Mouse (Mus musculus) heart, embryonic 10.5 days (tissue): ENCODE results near the gene Gm28042. TPM values are rescaled to one million over a fixed set of nuclear protein-coding genes. Genes with fewer than 3 reads are reported as not detected.
A peak's percentile ranks its signal among the peaks of the same experiment; 100 is the strongest.

ENCODE experiments used
- DNase-seq: peaks from one replicate; pipeline ENCODE4 v3.0.0-alpha.2; 2017; ENCODE audit warnings: low spot score
- H3K27ac ChIP-seq: fragments of 300-500 bp; sonication (generic); 2 replicates; pipeline ENCODE4 v1.5.1; 2016; ENCODE audit warnings: mild to moderate bottlenecking
- H3K27me3 ChIP-seq: fragments of 300-500 bp; sonication (generic); 2 replicates; pipeline ENCODE4 v1.6.1; 2016; ENCODE audit warnings: mild to moderate bottlenecking; ENCODE audit not compliant: poor library complexity, insufficient read depth, severe bottlenecking
- H3K36me3 ChIP-seq: fragments of 300-500 bp; sonication (generic); 2 replicates; pipeline ENCODE4 v1.6.1; 2016; ENCODE audit warnings: mild to moderate bottlenecking, moderate library complexity
- H3K4me1 ChIP-seq: fragments of 300-500 bp; sonication (generic); 2 replicates; pipeline ENCODE4 v1.6.1; 2016; ENCODE audit warnings: mild to moderate bottlenecking
- H3K4me3 ChIP-seq: fragments of 300-500 bp; sonication (generic); 2 replicates; pipeline ENCODE4 v1.5.1; 2016; ENCODE audit warnings: mild to moderate bottlenecking, moderate library complexity
- H3K9me3 ChIP-seq: fragments of 300-500 bp; sonication (generic); 2 replicates; pipeline ENCODE4 v1.6.1; 2016; ENCODE audit warnings: mild to moderate bottlenecking, moderate library complexity
- WGBS: fragments of 180-500 bp; shearing (Covaris S2); methylation state at CpG from one replicate; pipeline ENCODE4 v1.1.7; 2016; 5-methylcytosine and 5-hydroxymethylcytosine counted together
- microRNA-seq: library from miRNA; unstranded; fragments of <30 nt; microRNA quantifications from one replicate; pipeline ENCODE4, GENCODE M21; 2017
- polyA plus RNA-seq: library from polyadenylated mRNA; unstranded; fragments of >200 nt; fragmentation: Nextera tagmentation; extraction: Ambion mirVana; gene quantifications from 2 replicates; pipeline ENCODE4 v1.2.1, GENCODE M21; 2016

Gene Gm28042
- polyA plus RNA-seq, 1 experiment from 2014 or later = 2.6 TPM

DNA sequence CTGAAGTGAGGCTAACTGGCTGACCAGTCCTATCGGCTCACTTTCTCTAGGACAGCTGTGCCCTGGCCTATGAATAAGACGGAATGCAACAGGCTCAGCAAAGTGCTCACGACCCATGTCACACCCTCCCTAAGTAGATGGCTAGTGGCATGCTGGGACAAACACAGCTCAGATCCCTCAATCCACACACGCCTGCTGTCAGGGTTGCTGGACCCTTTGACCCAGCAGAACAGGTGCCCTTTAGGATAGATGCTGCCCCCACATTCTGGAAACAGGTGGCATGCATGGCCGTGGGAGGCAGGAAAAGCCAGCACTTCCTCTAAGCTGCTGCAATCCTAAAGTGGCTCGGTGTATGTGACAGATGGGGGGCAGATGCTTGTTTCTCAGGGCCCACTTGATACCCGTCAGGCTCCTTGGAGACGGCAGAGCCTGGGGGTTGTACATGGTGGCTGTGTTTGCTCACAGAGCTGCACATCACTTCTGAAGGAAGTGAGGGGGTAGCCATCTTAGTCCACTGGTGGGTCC lies 42.2 kb downstream of the Gm28042 start:
- H3K27ac ChIP-seq = no peak overlapping the region
- peaks cover 9% of the 10 kb centered on the region for H3K4me1 ChIP-seq
- DNase-seq = no peak
- 69% methylated on average over 8 of the region's 8 CpGs for WGBS
- peaks cover 82% of the 10 kb centered on the region for H3K27me3 ChIP-seq
- H3K36me3 ChIP-seq = no peaks in the 10 kb centered on the region
- no peak overlapping the region for H3K4me3 ChIP-seq
- H3K9me3 ChIP-seq = no peaks in the 10 kb centered on the region

DNA sequence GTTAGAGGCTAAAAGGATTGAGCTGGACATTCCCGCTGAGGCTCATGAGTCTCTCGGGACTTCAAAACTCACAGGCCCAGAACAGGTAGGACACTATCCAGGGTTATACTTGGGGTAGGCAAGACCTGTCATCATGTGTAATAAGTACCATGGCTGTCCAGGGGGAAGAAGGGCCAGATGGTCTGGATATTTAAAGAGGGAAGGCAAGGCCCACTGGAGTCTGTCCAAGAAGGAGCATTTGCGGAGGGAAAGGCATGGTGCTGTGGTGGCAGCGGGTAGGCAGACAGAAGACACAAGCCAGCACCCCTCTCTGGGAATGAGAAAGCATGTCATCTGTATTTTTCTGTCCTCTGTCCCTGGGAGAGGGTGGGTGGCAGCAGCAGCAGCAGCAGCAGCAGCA lies 46.8 kb downstream of the Gm28042 start:
- Histone ChIP-seq H3K27me3 (peaks cover 91% of the 10 kb centered on the region), H3K9me3 (no peaks in the 10 kb centered on the region), H3K4me1 (peaks cover 17% of the 10 kb centered on the region), H3K4me3 (no peak overlapping the region), H3K36me3 (no peaks in the 10 kb centered on the region), H3K27ac (no peak overlapping the region)
- 89% methylated on average over 4 of the region's 4 CpGs for WGBS
- DNase-seq = no peak

DNA sequence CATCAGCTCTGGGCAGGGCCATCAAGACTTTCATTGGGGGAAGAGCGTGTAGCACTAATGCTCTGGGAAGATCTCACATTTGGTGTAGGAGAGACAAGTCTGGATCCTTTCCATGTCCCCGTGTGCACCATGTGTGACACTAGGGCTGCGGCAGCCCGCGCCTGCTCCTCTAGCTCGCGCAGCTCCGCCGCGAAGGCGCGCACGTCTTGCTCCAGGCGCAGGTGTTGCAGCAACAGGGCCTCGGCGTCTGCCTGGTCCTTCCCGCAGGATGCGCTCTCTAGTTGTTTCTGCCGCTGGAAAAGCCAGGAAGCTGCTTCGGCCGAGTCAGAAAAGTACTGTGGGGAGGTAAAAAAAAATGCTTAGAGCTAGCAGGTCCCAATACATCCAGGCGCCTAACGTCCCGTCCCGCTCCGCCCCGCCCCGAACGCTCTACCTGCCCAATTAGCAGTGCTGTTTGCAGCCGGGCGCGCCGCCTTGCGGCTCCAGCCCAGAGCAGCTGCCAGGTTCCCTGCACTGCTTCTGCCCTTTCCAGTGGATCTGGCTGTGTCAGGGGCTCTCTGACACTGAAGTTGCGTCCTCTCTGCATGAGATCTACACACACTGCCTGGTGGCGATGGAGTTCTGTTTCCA lies 48.9 kb downstream of the Gm28042 start:
- Histone ChIP-seq H3K4me3 (peak overlapping the region; percentile 53), H3K4me1 (peaks cover 13% of the 10 kb centered on the region), H3K36me3 (no peaks in the 10 kb centered on the region), H3K27me3 (peaks cover 91% of the 10 kb centered on the region), H3K9me3 (no peaks in the 10 kb centered on the region), H3K27ac (no peak overlapping the region)
- WGBS = 2% methylated on average over 36 of the region's 36 CpGs
- no peak for DNase-seq

DNA sequence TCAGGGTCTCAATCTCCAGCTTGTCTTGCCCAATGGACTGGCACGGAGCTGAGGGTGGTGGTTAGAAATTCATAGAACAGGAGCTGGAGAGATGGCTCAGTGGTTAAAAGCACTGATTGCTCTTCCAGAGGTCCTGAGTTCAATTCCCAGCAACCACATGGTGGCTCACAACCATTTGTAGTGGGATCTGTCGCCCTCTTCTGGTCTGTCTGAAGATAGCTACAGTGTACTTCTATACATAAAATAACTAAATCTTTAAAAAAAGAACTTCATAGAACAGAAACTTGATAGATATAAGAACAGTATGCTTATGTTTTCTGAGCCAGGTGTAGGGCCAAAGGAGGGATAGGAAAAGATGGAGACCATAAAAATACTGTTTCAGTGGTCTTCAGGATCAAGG lies 55.1 kb downstream of the Gm28042 start:
- Histone ChIP-seq H3K4me1 (peaks cover 15% of the 10 kb centered on the region), H3K36me3 (no peaks in the 10 kb centered on the region; the same call in 1 of the 2 replicates), H3K4me3 (no peak overlapping the region), H3K9me3 (no peaks in the 10 kb centered on the region), H3K27ac (no peak overlapping the region), H3K27me3 (peaks cover 39% of the 10 kb centered on the region)
- DNase-seq = no peak
- 67% methylated on average over 2 of the region's 2 CpGs for WGBS

DNA sequence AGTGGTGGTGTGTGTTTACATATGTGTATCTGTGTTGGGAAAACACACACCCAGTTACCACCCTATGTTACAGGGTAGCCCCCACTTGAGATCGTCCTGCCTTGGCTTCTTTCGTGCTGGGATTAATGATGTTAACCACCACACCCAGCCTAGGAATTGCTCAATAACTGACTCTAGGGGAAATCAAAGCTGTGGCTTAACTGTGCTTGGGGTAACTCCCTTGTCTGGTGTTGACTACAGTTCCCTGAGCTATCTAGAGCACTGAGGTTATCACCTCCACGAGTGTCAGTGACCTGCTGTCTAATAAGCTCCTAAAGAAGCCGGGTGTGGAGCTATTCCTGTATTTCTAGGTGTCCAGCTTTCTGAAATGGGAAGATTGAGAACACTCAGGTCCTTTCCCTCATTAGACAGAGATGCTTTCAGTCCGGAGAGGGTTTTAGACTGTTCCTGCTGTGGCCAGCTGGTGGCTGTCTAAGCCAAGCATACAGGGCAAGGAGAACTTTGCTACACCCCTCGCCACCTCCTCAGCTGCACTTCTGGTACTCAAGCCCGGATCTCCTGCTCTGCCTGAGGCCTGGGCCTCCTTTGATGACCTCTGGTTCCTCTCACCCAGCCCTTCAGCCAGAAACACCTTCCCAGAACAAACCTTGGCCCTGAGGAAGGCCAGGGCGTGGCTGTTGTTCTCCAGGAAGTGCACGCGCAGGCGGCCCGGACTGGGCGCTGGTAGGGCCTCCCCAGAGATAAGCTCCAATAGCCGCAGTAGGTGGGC lies 57.5 kb downstream of the Gm28042 start:
- Histone ChIP-seq H3K27ac (peak overlapping the region; percentile 63), H3K4me3 (no peak overlapping the region), H3K36me3 (peaks cover 10% of the 10 kb centered on the region), H3K4me1 (peaks cover 15% of the 10 kb centered on the region), H3K9me3 (no peaks in the 10 kb centered on the region), H3K27me3 (peaks cover 16% of the 10 kb centered on the region; the same call in 1 of the 2 replicates)
- 62% methylated on average over 14 of the region's 14 CpGs for WGBS
- DNase-seq = no peak

DNA sequence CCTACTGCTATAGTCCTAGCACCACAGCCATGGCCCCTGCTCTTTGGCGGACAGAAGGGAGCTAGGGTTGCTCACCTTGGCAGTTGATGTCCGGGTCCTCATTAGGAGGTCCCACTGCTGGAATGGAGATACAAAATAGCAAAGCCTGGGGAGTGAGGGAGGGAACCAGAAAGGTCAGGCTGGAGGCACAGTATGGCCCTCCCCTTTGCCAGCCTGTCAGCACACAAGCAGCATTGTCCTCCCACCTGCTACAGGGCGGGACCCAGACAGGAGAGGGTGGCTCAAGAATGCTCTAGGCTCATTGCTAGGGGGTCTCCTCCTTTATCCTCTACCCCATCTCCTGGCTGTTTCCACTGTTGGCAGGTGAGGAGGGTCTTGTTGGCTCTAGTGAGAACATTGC lies 58.7 kb downstream of the Gm28042 start:
- no peak for DNase-seq
- Histone ChIP-seq H3K9me3 (no peaks in the 10 kb centered on the region), H3K4me1 (peaks cover 18% of the 10 kb centered on the region), H3K27ac (no peak overlapping the region), H3K36me3 (peaks cover 22% of the 10 kb centered on the region), H3K4me3 (no peak overlapping the region), H3K27me3 (peaks cover 7% of the 10 kb centered on the region; the same call in 1 of the 2 replicates)
- 87% methylated on average over 3 of the region's 3 CpGs for WGBS

DNA sequence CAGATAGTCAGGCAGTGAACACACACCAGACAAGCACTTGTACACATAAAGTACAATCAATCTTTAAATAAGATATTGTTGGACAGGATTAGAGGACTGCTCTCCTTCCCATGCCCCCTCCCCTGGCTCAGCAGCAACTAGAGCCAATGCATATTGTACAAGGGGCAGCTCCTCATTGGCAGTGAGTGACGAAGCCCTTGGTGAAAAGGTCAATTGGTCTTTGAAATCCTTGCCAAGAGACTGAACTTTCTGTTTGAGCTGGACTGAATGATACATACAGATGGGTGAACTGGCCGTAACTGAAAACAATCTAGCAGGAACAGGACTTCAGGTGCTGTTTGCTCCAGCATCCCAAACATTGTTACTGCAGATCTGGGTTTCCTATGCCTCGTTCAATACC lies 60.1 kb downstream of the Gm28042 start:
- no peak for DNase-seq
- H3K4me3 ChIP-seq = no peak overlapping the region
- peaks cover 29% of the 10 kb centered on the region for H3K36me3 ChIP-seq
- H3K27ac ChIP-seq = no peak overlapping the region
- 88% methylated on average over 3 of the region's 3 CpGs for WGBS
- peaks cover 7% of the 10 kb centered on the region; the same call in 1 of the 2 replicates for H3K27me3 ChIP-seq
- no peaks in the 10 kb centered on the region for H3K9me3 ChIP-seq
- peaks cover 23% of the 10 kb centered on the region for H3K4me1 ChIP-seq

DNA sequence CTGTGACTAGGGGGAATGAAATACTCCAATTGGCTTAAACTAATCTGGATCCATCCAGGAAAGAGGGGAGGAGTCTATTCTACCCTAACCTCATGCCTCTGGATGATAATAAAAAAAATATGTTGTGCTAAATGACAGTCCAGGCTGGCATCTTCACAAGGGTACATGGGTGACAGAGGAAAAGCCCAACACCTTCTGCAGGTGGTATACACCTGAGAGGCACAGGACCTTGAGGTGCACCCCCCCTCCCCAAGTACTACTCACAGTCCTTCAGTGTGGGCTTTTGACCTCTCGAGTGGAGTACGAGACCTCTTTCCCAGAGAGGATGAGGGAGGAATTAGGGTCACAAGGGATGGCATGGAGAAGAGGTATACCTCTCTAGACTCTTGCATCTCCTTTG lies 60.6 kb downstream of the Gm28042 start:
- WGBS = 88% methylated on average over 2 of the region's 2 CpGs
- Histone ChIP-seq H3K4me1 (peaks cover 25% of the 10 kb centered on the region), H3K27me3 (peaks cover 7% of the 10 kb centered on the region; the same call in 1 of the 2 replicates), H3K27ac (no peak overlapping the region), H3K36me3 (peaks cover 33% of the 10 kb centered on the region), H3K9me3 (no peaks in the 10 kb centered on the region), H3K4me3 (no peak overlapping the region)
- no peak for DNase-seq

DNA sequence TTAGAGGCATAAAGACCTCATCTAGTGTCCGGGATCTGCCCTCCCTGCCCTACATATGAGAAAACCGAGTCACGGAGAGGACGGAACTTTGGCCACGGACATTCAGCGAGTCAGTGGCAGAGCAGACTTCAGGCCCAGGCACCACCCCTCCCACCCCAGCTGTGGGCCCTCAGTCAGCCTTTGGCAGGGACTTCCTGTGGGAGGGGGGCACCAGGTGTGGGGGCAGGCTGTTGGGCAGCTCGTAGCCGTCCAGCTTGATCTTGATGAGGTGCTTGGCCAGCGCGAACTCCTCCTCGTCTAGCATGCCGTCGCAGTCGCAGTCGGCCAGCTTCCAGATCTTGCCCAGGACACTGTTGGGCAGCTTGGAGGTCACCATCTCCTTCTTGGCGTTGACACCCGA lies 63.7 kb downstream of the Gm28042 start:
- WGBS = 78% methylated on average over 17 of the region's 17 CpGs
- H3K4me1 ChIP-seq = peaks cover 24% of the 10 kb centered on the region
- H3K9me3 ChIP-seq = no peaks in the 10 kb centered on the region
- DNase-seq = no peak
- no peak overlapping the region for H3K4me3 ChIP-seq
- peaks cover 47% of the 10 kb centered on the region for H3K36me3 ChIP-seq
- H3K27me3 ChIP-seq = no peaks in the 10 kb centered on the region
- H3K27ac ChIP-seq = peak overlapping the region; percentile 65; the same call in 1 of the 2 replicates

Small RNA genes lying within 50 kb of the gene (microRNA-seq; reads per million reads assigned to microRNA genes)
- gene Mir7665 = not detected

Other genes starting within 250 kb of the Gm28042 start
- 31.4 and 32.0 TPM in 2 replicates for gene Rpap1, start 240.0 kb upstream of the Gm28042 start, polyA plus RNA-seq
- gene Tyro3, start 229.8 kb upstream of the Gm28042 start, polyA plus RNA-seq = 8.9 and 11.6 TPM in 2 replicates
- gene Mga, start 130.3 kb upstream of the Gm28042 start, polyA plus RNA-seq = 24.2 and 24.6 TPM in 2 replicates
- gene Mapkbp1, start 54.8 kb upstream of the Gm28042 start, polyA plus RNA-seq = 1.8 and 2.8 TPM in 2 replicates
- gene Jmjd7, start within 50 bp of the Gm28042 start, polyA plus RNA-seq = 16.8 and 17.6 TPM in 2 replicates
- gene Pla2g4b, start 5.9 kb downstream of the Gm28042 start, polyA plus RNA-seq = 2.6 TPM in 2 replicates
- gene Ehd4, start 127.1 kb downstream of the Gm28042 start, polyA plus RNA-seq = 115 and 173 TPM in 2 replicates
- gene Pla2g4e, start 217.8 kb downstream of the Gm28042 start, polyA plus RNA-seq = 0.52 and 0.54 TPM in 2 replicates